1 mouse cellular context compared by ENCODE assay signal in the genomic region with DNA sequence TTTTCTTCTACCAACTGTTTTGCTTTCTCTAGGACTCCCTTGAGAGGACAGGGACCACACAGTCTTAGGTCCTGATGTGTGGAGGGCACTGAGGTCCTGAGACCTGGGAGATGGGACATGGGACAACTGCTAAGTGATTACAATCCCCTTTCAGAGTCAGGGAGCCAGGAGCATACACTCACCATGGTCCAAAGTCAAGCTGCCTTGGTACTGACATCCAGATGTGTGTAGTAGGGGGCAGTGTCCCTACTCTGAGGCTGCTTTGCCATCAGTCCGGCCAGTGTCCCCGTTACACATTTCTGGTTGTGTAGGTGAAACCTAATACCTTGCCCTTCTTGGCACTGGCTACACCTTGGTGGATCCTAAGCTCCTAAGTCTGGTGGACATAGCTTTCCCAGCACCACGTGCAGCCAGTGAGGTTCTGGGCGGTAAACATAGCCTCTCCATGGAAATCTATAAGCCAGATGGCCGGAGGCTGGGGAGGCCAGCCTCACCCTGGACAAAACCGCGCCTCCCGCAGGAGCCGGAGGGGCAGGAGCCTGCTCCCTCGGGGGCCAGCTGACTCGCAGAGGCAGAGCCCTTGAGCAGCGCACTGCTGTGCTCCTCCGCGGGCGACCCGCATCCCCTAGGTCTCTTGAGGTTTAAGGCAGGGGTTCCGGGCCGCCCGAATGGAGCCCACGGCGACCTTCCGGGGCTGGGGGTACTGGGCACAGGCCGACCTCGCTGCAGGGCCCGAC.
TF ChIP-seq lines count a peak whose summit lies in the region.

No protein-coding gene starts in this region.

TF ChIP-seq in myocyte, 11 proteins besides CTCF, POLR2A, EP300 and RAD21 (continued from another document):
- no peak for TF ChIP-seq TCF3 (IDR thresholded peaks at IDR 0.05; ENCODE audit: insufficient read length, low read depth)
- no peak for TF ChIP-seq MAX (IDR thresholded peaks at IDR 0.05; ENCODE audit: low read depth)
- TF ChIP-seq CEBPB (IDR thresholded peaks at IDR 0.05; ENCODE audit: insufficient read depth, poor library complexity, severe bottlenecking): no peak
- TF ChIP-seq MYOD1 (IDR thresholded peaks at IDR 0.05; ENCODE audit: control insufficient read depth in 1 of 3, insufficient read length in 2 of 3, low read depth in 2 of 3): peak in 1 of 3 experiments; percentile 26
- TF ChIP-seq REST (IDR thresholded peaks at IDR 0.05; ENCODE audit: insufficient read depth, insufficient read length): no peak
- no peak for TF ChIP-seq TCF12 (IDR thresholded peaks at IDR 0.05; ENCODE audit: insufficient read depth, poor library complexity, severe bottlenecking)
